Comparison of ENCODE assay signal across 21 mouse cellular contexts in the genomic region with DNA sequence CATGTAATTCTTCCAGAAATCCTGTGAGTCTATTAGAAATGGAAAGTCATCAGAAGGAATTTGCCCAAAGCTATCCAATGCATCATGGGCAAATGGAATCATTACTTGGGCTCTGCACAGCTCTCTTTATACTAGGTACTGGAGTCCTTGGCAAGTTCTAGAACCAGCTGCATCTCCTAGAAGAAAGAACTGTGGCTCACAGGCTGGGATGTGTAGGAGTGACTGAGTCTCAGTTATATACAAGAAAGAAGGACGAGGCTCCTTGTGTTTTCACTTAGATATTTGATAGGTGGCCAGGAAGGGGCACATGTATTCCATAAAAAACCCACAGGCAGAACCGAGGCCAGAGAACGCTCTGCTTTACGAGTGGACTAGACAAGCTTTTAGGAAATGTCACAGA.
"Had no signal": no experiment of that assay in that cellular context is flagged by ENCODE, and none has a peak within 500 bp of the region (broad histone marks: within the 10 kb centered on the region; RNA-seq: fewer than 3 reads in every experiment).

No protein-coding gene starts in this region.

- DNase-seq: cerebellum, adult 8-10 months; cerebellum, adult 9-10 months; cerebellum, adult 9-11 months; cerebellum, postnatal 10 days; cerebellum, postnatal 14 days; cerebellum, postnatal 25 days; cerebellum, postnatal 36 days; embryo, embryonic 11 days; forebrain, postnatal 0 days; gastrocnemius, adult 2 months; gastrocnemius, postnatal 10 days; gastrocnemius, postnatal 14 days; gastrocnemius, postnatal 25 days; gastrocnemius, postnatal 36 days; heart, adult 11 months; heart, adult 18-20 months; heart, adult 2 months had no signal

- ATAC-seq: forebrain, embryonic 13.5 days; forebrain, embryonic 14.5 days; forebrain, embryonic 15.5 days; forebrain, embryonic 16.5 days; forebrain, postnatal 0 days had no signal
